Mouse (Mus musculus): Measurements from ENCODE around the gene Armh2.
"Not testable (repeated sequence)": the region's sequence is repeated elsewhere in the genome, so short reads cannot be mapped to it uniquely, and the experiment has no call there.

Gene Armh2

DNA sequence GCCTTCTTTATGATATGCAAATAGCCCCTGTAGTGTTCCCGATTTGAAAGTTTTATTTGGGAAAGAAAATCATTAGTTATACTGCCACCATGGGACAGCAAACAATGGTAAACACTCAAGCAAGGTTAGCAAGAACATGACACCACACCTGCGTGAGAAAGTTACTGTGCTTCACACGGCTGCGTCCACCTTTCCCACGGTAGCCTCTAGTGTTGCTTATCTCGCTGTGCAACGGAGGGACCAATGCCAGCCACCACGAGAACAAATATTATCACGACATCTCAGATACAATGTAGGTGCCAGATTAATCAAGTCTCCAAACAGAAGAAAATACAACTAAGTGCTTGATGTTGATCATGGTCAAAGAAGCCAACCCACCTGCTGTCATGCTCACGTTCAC, 18.4 kb downstream of the Armh2 start:
- DNase-seq: no peak

DNA sequence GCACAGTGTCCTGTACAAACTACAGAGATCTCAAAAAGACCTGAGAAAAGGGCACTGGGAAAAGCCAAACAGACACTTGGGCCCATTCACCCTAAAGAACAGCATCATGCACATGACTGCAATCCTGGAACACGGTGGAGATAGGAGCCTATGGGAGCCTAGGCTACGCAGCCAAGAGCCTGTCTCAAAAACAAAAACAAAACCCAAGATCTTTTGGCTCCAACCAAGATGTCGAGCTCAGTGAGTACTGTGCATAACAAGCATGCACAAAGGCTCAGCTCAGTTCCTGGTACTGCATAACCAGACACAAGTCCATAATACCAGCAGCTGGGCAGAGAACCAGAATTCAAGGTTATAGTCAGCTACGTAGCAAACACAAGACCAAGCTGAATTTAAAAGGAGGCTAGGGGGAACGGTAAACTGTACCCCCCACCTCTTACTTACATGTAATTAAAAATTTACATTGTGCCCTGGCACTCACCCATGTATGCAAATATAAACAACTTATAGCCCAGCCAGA, 19.4 kb downstream of the Armh2 start:
- DNase-seq: no peak

DNA sequence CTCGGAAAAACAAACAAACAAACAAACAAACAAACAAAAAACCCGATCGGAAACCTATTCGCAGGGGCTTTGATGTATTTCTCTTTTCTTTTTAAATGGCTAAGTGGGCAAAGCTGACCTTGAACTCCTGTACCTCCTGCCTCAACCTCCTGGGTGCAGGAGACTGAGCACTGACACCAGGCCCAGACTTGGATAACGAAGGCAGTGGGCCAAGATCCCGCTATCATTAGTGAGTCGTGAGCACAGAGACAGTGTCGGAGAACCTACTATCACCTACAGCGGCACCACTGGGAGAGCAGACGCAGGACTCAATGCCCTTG, 20.0 kb downstream of the Armh2 start:
- no peak for DNase-seq

GRCm38 (mm10) chr13:24761403-24762227, 20.6 kb downstream of the Armh2 start, which contains the start of gene Gmnn:
TSS of gene Gmnn (minus strand) at chr13:24761923.
- peak; percentile 80 for DNase-seq

DNA sequence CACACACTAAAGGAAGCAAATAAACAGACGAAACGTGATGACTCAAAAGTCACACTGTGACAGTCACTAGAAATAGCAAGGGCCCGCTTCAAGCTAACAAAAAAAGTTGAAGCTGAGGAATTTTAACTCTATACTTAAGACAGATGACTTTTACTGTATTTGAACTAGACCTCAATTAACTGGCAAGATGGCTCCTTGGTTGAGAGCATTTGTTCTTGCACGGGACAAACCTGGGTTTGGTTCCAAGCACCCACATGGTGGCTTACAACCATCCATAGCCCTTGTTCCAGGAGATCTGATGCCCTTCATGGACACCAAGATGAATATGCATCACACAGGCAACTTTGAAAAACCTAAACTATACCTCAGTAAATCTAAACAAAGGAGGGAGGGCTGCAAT, 21.2 kb downstream of the Armh2 start:
- DNase-seq: no peak

GRCm38 (mm10) chr13:24767809-24768208, 26.8 kb downstream of the Armh2 start:
- not testable (repeated sequence) for DNase-seq

GRCm38 (mm10) chr13:24771482-24771881, 30.4 kb downstream of the Armh2 start:
- not testable (repeated sequence) for DNase-seq

GRCm38 (mm10) chr13:24776146-24776844, 35.3 kb downstream of the Armh2 start:
- DNase-seq: peak; percentile 38

DNA sequence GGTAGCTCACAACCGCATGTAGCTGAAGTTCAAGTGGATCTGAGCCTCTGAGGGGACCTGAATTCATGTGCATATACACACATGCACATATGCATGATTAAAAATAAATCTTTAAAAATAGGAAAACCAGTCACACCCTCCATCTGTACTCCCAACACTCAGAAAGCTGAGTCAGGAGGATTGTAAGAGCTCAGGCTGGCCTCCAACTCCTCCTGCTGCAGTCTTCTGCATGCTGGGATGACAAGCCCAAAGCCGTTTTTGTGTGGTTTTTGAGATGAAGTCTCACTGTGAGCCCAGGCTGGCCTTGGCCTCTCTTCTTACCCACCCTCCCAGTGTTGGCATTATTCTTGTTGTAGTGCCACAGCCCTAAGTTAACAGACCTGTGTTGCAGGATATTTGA, 37.0 kb downstream of the Armh2 start:
- DNase-seq: no peak

GRCm38 (mm10) chr13:24778706-24779380, 37.8 kb downstream of the Armh2 start:
- DNase-seq: no peak

- DNase-seq: no peak
Observed at GRCm38 (mm10) chr13:24781916-24782315, 40.9 kb downstream of the Armh2 start.

- peak; percentile 55 for DNase-seq
Observed at GRCm38 (mm10) chr13:24786014-24786490, 45.0 kb downstream of the Armh2 start.

DNA sequence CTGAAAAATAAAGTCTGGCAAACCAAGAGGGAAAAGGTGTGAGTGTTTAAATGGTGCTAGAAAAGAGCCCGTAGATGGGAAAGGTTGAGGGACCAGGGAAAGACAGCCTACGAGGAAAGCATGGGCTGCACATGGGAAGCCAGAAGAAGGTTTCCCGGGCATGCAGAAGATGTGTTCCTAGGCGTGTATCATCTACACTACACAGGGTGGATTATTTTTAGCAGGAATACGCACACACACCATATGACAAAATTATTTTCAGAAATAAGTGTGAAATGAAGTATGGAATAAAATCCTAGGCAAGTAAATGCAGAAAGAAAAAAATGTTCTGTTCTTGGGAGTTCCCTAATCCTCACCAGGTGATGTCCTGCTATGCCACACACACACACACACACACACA, 46.4 kb downstream of the Armh2 start:
- no peak for DNase-seq

DNA sequence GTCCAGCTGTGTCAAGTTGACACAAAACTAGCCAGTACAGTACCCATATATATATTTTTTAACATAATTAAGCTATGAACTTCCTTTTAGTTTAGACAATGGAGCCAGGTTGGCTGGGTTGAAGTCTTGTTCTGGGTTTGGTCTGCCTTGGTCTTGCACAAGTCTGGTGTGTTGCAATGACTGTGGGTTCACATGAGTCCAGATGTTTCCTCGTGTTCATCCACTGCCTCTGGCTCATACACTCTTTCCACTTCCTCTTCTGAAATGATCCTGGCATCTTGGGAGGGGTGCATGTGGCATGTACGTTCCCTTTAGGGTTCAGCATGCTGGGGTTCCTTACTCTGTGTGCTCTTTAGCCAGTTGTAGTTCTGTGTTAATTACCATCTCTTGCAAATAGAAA, 50.3 kb downstream of the Armh2 start:
- DNase-seq: no peak

DNA sequence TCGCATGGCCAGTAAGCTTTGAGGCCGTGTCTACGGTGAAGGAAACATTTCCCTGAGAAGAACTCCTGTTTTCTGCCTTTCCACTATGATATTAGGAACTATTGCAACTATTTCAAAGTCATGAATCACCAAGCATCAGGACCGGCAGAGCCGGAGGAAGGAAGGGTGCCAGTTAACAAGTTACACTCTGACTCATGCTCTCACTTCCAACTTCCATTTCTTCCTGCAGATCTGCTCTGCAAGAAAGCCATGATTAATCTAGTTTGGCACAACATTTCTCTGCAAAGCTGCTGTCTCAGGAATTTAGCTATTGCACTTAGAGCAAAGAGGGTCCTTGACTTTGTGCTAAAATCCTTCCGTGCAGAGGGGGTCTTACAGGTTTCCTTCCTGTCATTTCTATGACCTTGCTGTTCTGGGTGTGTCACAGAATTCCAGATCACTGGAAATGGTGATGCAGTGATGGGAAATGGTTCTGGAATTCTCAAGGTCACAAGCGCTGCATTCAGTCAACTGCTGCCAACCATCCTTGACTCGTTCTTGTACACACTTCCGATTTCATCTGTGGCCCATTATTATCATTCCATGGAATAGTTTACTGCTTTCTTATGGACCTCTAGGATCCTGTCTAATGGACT, 51.5 kb downstream of the Armh2 start:
- DNase-seq: no peak

Measured in cerebellum, adult 11 months (tissue).